Mouse (Mus musculus): ENCODE data around the gene Pbx4. TPM values are rescaled to one million over a fixed set of nuclear protein-coding genes. Genes with fewer than 3 reads are reported as not detected.

Pbx4 gene
- polyA plus RNA-seq, 1 experiment from 2014 or later: 8.8 TPM

GRCm38 (mm10) chr8:69881261-69881865 is 49.1 kb downstream of the Pbx4 start:
- 21% methylated on average over 79 of the region's 79 CpGs for WGBS
- Histone ChIP-seq H3K36me3 (ENCODE audit: control insufficient read depth, insufficient read depth, low read length) (no peaks in the 10 kb centered on the region), H3K4me3 (ENCODE audit: low read depth, low read length) (peak overlapping the region; percentile 35), H3K9me3 (ENCODE audit: control insufficient read depth, low read depth, low read length) (no peaks in the 10 kb centered on the region), H3K4me1 (ENCODE audit: control insufficient read depth, insufficient read depth, low read length) (0 out of 2 replicates have a peak, but pooled peaks cover 4% of the 10 kb centered on the region), H3K4me2 (replicated peaks; ENCODE audit: low read depth, low read length) (peak overlapping the region; percentile 49), H3K9ac (replicated peaks; ENCODE audit: low read depth, low read length) (no peak overlapping the region), H3K27me3 (ENCODE audit: control insufficient read depth, insufficient read depth, low read length) (peaks cover 70% of the 10 kb centered on the region), H3K27ac (ENCODE audit: low read length) (no peak overlapping the region)
- ATAC-seq (ENCODE audit: insufficient number of reproducible peaks, insufficient read depth, low FRiP score, low read depth): 0 out of 2 replicates have a peak, but pooled peaks have one; percentile 1

DNA sequence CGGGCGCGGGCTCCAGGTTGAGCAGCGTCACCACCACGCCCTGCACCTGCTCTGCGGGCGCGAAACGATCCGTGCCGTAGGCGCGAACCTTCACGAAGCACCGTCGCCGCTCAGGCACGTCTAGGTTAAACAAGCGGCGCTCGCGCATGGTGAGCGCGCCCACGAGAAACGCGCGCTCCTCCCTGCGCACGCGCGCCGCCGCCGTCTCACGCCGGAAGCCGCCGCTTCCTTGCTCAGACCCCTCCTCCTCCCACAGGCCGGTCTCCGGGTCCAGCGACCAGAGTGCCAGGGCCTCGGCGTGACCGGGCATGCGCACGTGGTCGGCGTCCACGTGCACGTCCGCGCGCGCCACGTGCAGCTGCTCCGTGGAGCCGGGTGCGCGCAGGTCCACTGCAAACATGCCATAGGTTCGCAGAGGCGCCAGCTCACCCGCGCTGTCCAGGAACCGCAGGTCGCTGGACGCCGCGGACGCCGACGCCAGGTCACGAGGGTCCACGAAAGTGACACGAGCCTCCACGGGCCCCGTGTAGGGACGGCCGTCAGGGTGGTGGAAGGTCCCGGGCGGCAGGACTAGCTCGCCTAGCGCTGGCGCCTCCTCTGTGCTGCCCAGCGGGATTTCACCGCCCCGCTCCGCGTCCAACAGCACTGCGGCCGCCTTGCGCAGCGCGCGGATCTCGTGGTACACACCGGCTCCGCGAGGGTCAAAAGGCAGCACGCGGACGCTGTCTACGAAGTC is 49.9 kb downstream of the Pbx4 start:
- 7% methylated on average over 102 of the region's 103 CpGs for WGBS
- Histone ChIP-seq H3K9me3 (ENCODE audit: control insufficient read depth, low read depth, low read length) (no peaks in the 10 kb centered on the region), H3K36me3 (ENCODE audit: control insufficient read depth, insufficient read depth, low read length) (no peaks in the 10 kb centered on the region)

DNA sequence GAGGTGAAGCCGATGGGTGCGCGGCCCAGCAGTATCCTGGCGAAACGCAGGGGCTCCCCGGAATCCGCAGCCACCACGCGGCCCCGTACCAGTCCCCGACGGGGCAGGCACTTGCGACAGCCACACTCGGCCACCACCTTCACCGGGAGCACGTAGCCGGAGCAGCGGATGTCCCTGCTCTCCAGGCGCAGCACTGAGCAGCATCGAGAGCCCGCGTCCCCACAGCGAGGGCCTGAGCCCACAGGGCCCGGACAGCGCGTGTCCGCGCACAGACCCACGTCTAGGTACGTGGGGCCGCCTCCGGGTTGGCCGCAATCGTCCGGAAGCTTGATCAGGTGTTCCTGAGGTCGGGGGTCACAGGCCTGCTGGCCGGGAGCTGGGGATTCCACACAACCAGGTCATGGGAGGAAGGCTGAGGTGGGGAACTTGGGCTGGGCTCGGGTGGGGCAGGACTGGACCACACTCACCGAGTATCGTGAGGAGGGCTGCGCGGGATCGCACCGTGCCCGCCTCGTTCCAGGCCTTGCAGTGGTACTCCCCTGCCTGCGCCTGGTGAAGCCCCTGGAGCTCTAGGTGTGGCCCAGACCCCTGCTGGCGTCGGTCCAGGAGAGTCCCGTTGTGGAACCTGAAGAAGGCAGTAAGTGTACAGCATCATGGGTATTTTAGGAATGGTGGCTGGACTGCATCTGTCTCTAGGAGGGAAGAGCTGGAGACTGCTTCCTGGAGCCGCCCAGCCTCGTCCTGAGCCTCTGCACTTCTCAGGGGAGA is 50.7 kb downstream of the Pbx4 start:
- H3K36me3 ChIP-seq (ENCODE audit: control insufficient read depth, insufficient read depth, low read length): no peaks in the 10 kb centered on the region
- H3K27ac ChIP-seq (ENCODE audit: low read length): no peak overlapping the region
- no peak overlapping the region for H3K9ac ChIP-seq (replicated peaks; ENCODE audit: low read depth, low read length)
- no peaks in the 10 kb centered on the region for H3K9me3 ChIP-seq (ENCODE audit: control insufficient read depth, low read depth, low read length)
- no peak for ATAC-seq (ENCODE audit: insufficient number of reproducible peaks, insufficient read depth, low FRiP score, low read depth)
- 17% methylated on average over 51 of the region's 52 CpGs for WGBS
- peaks cover 85% of the 10 kb centered on the region for H3K27me3 ChIP-seq (ENCODE audit: control insufficient read depth, insufficient read depth, low read length)
- peak overlapping the region; percentile 35 for H3K4me3 ChIP-seq (ENCODE audit: low read depth, low read length)
- H3K4me2 ChIP-seq (replicated peaks; ENCODE audit: low read depth, low read length): peak overlapping the region; percentile 49; the same call in 1 of the 2 replicates
- peaks cover 5% of the 10 kb centered on the region; the same call in 1 of the 2 replicates for H3K4me1 ChIP-seq (ENCODE audit: control insufficient read depth, insufficient read depth, low read length)

More for the DNA sequence above, 49.9 kb downstream of the Pbx4 start:
- Histone ChIP-seq H3K4me3 (ENCODE audit: low read depth, low read length) (peak overlapping the region; percentile 35), H3K4me1 (ENCODE audit: control insufficient read depth, insufficient read depth, low read length) (0 out of 2 replicates have a peak, but pooled peaks cover 4% of the 10 kb centered on the region), H3K9ac (replicated peaks; ENCODE audit: low read depth, low read length) (no peak overlapping the region), H3K27me3 (ENCODE audit: control insufficient read depth, insufficient read depth, low read length) (peaks cover 78% of the 10 kb centered on the region), H3K4me2 (replicated peaks; ENCODE audit: low read depth, low read length) (peak overlapping the region; percentile 49), H3K27ac (ENCODE audit: low read length) (no peak overlapping the region)
- ATAC-seq (ENCODE audit: insufficient number of reproducible peaks, insufficient read depth, low FRiP score, low read depth): peak; percentile 57; the same call in 1 of the 2 replicates

GRCm38 (mm10) chr8:69884141-69884540 is 51.9 kb downstream of the Pbx4 start:
- H3K36me3 ChIP-seq (ENCODE audit: control insufficient read depth, insufficient read depth, low read length): no peaks in the 10 kb centered on the region
- H3K4me1 ChIP-seq (ENCODE audit: control insufficient read depth, insufficient read depth, low read length): peaks cover 16% of the 10 kb centered on the region; the same call in 1 of the 2 replicates
- peaks cover 91% of the 10 kb centered on the region for H3K27me3 ChIP-seq (ENCODE audit: control insufficient read depth, insufficient read depth, low read length)
- WGBS: 57% methylated on average over 13 of the region's 13 CpGs
- no peak overlapping the region for H3K4me2 ChIP-seq (replicated peaks; ENCODE audit: low read depth, low read length)
- no peak overlapping the region for H3K27ac ChIP-seq (ENCODE audit: low read length)
- no peak overlapping the region for H3K9ac ChIP-seq (replicated peaks; ENCODE audit: low read depth, low read length)
- no peaks in the 10 kb centered on the region for H3K9me3 ChIP-seq (ENCODE audit: control insufficient read depth, low read depth, low read length)
- ATAC-seq (ENCODE audit: insufficient number of reproducible peaks, insufficient read depth, low FRiP score, low read depth): no peak
- H3K4me3 ChIP-seq (ENCODE audit: low read depth, low read length): no peak overlapping the region

DNA sequence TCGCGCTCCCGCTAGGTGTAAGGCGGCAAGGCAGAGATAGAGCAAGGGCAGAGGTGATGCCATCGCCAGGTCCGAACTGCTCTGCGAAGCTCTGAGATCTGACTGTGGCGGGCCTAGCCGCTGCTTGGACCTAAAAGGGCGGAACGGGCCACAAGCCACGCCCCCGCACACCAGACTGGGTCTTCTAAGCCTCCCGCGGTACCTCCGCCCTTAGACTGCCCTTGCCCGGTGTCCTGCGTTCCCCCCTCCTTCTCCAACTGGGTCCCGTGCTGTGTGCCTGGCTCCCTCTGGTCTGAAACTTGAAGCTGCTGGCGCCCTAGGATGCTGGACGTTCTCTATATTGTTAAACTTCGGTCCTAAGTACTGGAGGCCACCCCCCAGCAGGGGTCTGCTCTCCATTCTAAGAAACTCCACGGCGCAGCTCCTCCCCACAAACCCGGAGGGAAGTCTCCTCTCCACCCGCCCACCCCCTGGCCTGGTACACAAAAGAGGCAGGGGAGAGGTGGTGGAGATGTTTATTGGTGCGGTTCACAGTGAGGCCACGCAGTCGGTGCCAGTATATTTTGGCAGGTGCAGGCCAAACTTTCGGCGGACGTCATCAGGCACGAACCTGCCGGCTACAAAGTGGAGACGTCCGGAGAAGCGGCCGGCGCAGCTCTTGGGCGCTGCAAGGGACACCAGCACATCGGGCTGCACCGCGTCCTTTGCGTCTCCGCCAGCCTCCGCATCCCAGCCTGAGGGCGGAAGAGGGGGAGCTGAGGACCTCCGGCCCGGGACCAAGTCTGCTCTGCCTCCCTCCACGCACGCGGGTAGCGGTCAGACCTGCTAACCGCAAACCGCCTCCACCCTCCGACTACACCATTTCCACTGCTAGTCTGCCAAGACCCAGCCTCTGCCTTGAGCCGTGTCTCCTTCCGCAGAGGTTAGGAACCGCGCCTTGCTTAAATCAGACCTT is 55.3 kb downstream of the Pbx4 start, which contains the start of gene Cilp2:
TSS of gene Cilp2 (minus strand) at position 399 of the 955 bp plus-strand sequence.
- 2% methylated on average over 58 of the region's 60 CpGs for WGBS
- no peaks in the 10 kb centered on the region for H3K9me3 ChIP-seq (ENCODE audit: control insufficient read depth, low read depth, low read length)
- H3K27me3 ChIP-seq (ENCODE audit: control insufficient read depth, insufficient read depth, low read length): peaks cover 72% of the 10 kb centered on the region
- no peak within 1 kb of the TSS for H3K9ac ChIP-seq (replicated peaks; ENCODE audit: low read depth, low read length)
- H3K4me3 ChIP-seq (ENCODE audit: low read depth, low read length): peak within 1 kb of the TSS; percentile 17
- H3K27ac ChIP-seq (ENCODE audit: low read length): no peak within 1 kb of the TSS
- H3K36me3 ChIP-seq (ENCODE audit: control insufficient read depth, insufficient read depth, low read length): no peaks in the 10 kb centered on the region; the same call in 1 of the 2 replicates
- H3K4me1 ChIP-seq (ENCODE audit: control insufficient read depth, insufficient read depth, low read length): peaks cover 15% of the 10 kb centered on the region
- 0 out of 2 replicates have a peak, but pooled peaks have one; percentile 5 for ATAC-seq (ENCODE audit: insufficient number of reproducible peaks, insufficient read depth, low FRiP score, low read depth)
- peak within 1 kb of the TSS; percentile 34 for H3K4me2 ChIP-seq (replicated peaks; ENCODE audit: low read depth, low read length)

- Histone ChIP-seq H3K36me3 (ENCODE audit: control insufficient read depth, insufficient read depth, low read length) (peaks cover 3% of the 10 kb centered on the region; the same call in 1 of the 2 replicates), H3K4me1 (ENCODE audit: control insufficient read depth, insufficient read depth, low read length) (peaks cover 15% of the 10 kb centered on the region), H3K27ac (ENCODE audit: low read length) (no peak overlapping the region), H3K4me3 (ENCODE audit: low read depth, low read length) (peak overlapping the region; percentile 17; the same call in 1 of the 2 replicates), H3K9ac (replicated peaks; ENCODE audit: low read depth, low read length) (no peak overlapping the region), H3K27me3 (ENCODE audit: control insufficient read depth, insufficient read depth, low read length) (peaks cover 64% of the 10 kb centered on the region), H3K4me2 (replicated peaks; ENCODE audit: low read depth, low read length) (peak overlapping the region; percentile 34), H3K9me3 (ENCODE audit: control insufficient read depth, low read depth, low read length) (no peaks in the 10 kb centered on the region)
- ATAC-seq (ENCODE audit: insufficient number of reproducible peaks, insufficient read depth, low FRiP score, low read depth): no peak
- 8% methylated on average over 24 of the region's 24 CpGs for WGBS
Observed at GRCm38 (mm10) chr8:69888244-69888866, 56.1 kb downstream of the Pbx4 start.

DNA sequence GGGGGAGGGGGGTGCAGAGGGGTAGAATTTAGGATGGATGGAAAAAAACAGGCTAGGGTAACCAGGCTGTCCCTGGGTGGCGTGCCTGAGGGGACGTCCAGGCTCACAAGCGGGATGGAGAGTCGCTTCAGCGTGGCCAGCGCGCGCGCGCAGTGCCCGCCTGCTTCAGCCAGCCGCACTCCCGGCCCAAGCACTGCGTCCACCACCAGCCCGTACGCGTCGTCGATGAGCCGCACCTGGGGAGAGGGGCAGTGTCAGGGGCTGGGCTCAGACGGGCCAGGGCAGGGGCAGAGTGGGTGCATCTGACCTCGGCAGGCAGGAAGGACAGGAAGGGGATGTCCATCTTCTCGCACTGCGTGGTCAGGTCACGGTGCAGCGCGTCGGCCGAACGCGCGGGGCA is 56.6 kb downstream of the Pbx4 start:
- 5% methylated on average over 32 of the region's 32 CpGs for WGBS
- Histone ChIP-seq H3K9me3 (ENCODE audit: control insufficient read depth, low read depth, low read length) (no peaks in the 10 kb centered on the region), H3K36me3 (ENCODE audit: control insufficient read depth, insufficient read depth, low read length) (peaks cover 7% of the 10 kb centered on the region; the same call in 1 of the 2 replicates), H3K4me2 (replicated peaks; ENCODE audit: low read depth, low read length) (peak overlapping the region; percentile 34), H3K4me1 (ENCODE audit: control insufficient read depth, insufficient read depth, low read length) (peaks cover 15% of the 10 kb centered on the region), H3K27ac (ENCODE audit: low read length) (no peak overlapping the region), H3K9ac (replicated peaks; ENCODE audit: low read depth, low read length) (no peak overlapping the region), H3K27me3 (ENCODE audit: control insufficient read depth, insufficient read depth, low read length) (peaks cover 58% of the 10 kb centered on the region), H3K4me3 (ENCODE audit: low read depth, low read length) (peak overlapping the region; percentile 16)
- no peak for ATAC-seq (ENCODE audit: insufficient number of reproducible peaks, insufficient read depth, low FRiP score, low read depth)

All from stomach, embryonic 14.5 days (tissue).